Mouse (Mus musculus): ENCODE measurements around the gene Zbed3. TPM values are rescaled to one million over a fixed set of nuclear protein-coding genes. Genes with fewer than 3 reads are reported as not detected.

The Zbed3 gene
- polyA plus RNA-seq, 1 experiment from 2014 or later: 96.7 TPM

DNA sequence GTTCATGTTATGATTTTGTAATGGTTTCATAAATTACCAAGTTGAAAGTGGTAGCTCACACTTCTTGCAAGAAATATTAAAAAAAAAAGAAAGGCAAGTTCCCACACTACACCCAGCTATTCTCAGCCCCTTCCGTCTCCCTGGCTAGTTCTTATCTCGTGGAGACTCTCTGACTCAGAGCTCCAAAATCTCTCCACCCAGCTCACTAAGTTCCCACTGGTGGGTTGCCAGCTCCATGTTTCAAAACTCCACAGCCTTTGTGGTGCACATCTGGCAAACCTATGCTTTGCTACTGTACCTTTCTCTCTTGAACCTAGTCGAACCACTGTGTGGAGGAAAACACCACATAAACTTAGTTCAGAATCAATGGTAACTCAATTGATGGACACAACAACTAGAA, 55.3 kb downstream of the Zbed3 start:
- H3K27me3 ChIP-seq (ENCODE audit: control insufficient read depth, insufficient read depth, low read length): no peaks in the 10 kb centered on the region
- 79% methylated on average over 3 of the region's 3 CpGs for WGBS
- H3K4me3 ChIP-seq (ENCODE audit: low read depth, low read length): no peak overlapping the region
- no peak overlapping the region for H3K9ac ChIP-seq (ENCODE audit: low read length)
- DNase-seq (ENCODE audit: low spot score): no peak
- no peaks in the 10 kb centered on the region for H3K9me3 ChIP-seq (ENCODE audit: control insufficient read depth, low read length)
- H3K27ac ChIP-seq (replicated peaks; ENCODE audit: low read depth, low read length): no peak overlapping the region
- H3K36me3 ChIP-seq (ENCODE audit: control insufficient read depth, insufficient read depth, low read length): no peaks in the 10 kb centered on the region
- no peak for ATAC-seq (ENCODE audit: insufficient number of reproducible peaks, low FRiP score, low TSS enrichment, low read depth)
- no peak overlapping the region for H3K4me2 ChIP-seq (ENCODE audit: low read depth, severe bottlenecking)
- H3K4me1 ChIP-seq (ENCODE audit: control insufficient read depth, insufficient read depth, low read length): no peaks in the 10 kb centered on the region

DNA sequence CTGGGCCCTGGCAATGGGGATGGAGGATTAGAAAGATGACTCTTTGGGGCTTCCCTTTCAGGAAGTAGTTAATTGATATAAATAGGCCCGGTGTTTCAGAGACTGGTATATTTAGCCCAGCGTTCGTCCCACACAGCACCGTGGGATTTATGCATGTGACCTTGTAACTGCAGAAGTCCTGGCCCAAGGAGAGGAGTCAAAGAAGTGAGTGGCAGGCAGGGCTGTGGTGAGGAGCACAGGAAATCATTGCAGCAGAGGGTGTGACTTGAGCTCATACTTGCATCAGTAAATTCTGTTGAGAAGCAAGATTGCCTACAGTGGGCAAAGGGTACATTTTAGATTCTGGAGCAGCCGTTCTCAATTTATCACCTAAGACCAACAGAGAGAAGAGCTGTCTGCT, 59.0 kb downstream of the Zbed3 start:
- DNase-seq (ENCODE audit: low spot score) (no peak), ATAC-seq (ENCODE audit: insufficient number of reproducible peaks, low FRiP score, low TSS enrichment, low read depth) (no peak)
- Histone ChIP-seq H3K9ac (ENCODE audit: low read length) (no peak overlapping the region), H3K4me2 (ENCODE audit: low read depth, severe bottlenecking) (no peak overlapping the region), H3K9me3 (ENCODE audit: control insufficient read depth, low read length) (no peaks in the 10 kb centered on the region), H3K27me3 (ENCODE audit: control insufficient read depth, insufficient read depth, low read length) (no peaks in the 10 kb centered on the region), H3K4me3 (ENCODE audit: low read depth, low read length) (no peak overlapping the region), H3K27ac (replicated peaks; ENCODE audit: low read depth, low read length) (no peak overlapping the region), H3K4me1 (ENCODE audit: control insufficient read depth, insufficient read depth, low read length) (no peaks in the 10 kb centered on the region), H3K36me3 (ENCODE audit: control insufficient read depth, insufficient read depth, low read length) (no peaks in the 10 kb centered on the region)
- 74% methylated on average over 5 of the region's 5 CpGs for WGBS

Other genes starting within 250 kb of the Zbed3 start
- gene Pde8b, start 73.3 kb upstream of the Zbed3 start, polyA plus RNA-seq (2014; fragmentation: Nextera tagmentation; extraction: Ambion mirVana): 1.8 and 1.9 TPM in 2 replicates
- gene Aggf1, start 51.7 kb downstream of the Zbed3 start, polyA plus RNA-seq (2014; fragmentation: Nextera tagmentation; extraction: Ambion mirVana): 45.1 and 45.5 TPM in 2 replicates
- 1.4 and 3.5 TPM in 2 replicates for gene Crhbp, start 121.3 kb downstream of the Zbed3 start, polyA plus RNA-seq (2014; fragmentation: Nextera tagmentation; extraction: Ambion mirVana)
- gene S100z, start 155.1 kb downstream of the Zbed3 start, polyA plus RNA-seq (2014; fragmentation: Nextera tagmentation; extraction: Ambion mirVana): not detected in 2 replicates
- gene F2rl1, start 201.6 kb downstream of the Zbed3 start, polyA plus RNA-seq (2014; fragmentation: Nextera tagmentation; extraction: Ambion mirVana): 0.11 TPM in 1 of 2 replicates, not detected in the other